Mouse (Mus musculus): Measurements from ENCODE around the gene St3gal3. TPM values are rescaled to one million over a fixed set of nuclear protein-coding genes. Genes with fewer than 3 reads are reported as not detected.
A peak's percentile ranks its signal among the peaks of the same experiment; 100 is the strongest.

The St3gal3 gene
- total RNA-seq (2014; rRNA removed) (27.9 and 38.3 TPM in 2 replicates), polyA plus RNA-seq (2012; rRNA removed) (44.9 and 47.5 TPM in 2 replicates)

DNA sequence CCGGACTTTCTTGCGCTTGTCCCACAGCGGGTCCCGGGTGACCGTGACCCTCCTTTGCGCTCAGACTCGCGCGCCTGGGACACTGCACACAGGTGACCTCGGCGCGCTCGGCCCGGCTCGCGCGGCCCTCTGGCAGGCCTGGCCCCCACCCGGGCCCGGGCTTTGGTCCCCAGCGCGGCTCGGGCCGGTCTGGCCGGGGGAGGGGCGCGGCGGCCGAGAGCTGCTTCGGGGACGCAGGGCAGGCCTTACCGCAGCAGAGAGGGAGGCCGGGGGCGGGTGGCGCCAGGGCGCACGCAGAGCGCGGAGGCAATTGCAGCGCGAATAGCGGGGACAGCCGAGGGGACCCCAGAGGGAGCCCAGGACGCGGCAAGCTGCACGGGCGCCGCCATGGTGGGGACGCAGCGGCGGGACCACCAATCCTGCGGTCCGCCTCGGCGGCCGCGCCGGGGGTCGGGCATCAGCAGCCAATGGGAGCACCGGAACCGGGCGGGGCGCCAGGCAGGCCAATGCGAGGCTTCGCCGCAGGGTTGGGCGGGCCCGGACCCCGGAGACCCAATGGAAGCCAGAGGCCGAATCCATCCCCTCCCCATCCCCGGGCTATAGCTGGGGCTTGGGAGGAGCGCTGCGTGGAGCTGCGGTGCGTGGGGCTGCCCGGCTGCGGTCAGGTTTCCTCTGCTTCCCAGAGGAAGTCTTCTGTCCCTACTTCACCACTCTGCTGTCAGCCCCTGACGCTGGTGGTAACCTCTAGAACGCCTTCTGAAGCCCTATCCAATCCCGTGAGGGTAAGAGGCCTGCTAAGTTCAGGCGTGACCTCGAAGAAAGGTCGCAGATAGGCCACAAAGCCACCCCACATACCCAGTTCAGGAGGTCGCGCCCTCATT is at the start of gene St3gal3:
St3gal3 (minus strand) TSS at position 430 of the 881 bp plus-strand sequence.
- peaks cover 36% of the 10 kb centered on the region for H3K4me1 ChIP-seq (ENCODE audit: control insufficient read depth, insufficient read depth, low read length)
- peak within 1 kb of the TSS; percentile 96 for H3K4me3 ChIP-seq (ENCODE audit: insufficient read depth, low read depth, low read length)
- TF ChIP-seq CTCF (IDR thresholded peaks at IDR 0.05; ENCODE audit: low read depth, low read length), result no peak
- peak; percentile 82 for TF ChIP-seq POLR2A (IDR thresholded peaks at IDR 0.05; ENCODE audit: extremely low read depth, insufficient read depth, low read length)
- DNase-seq (ENCODE audit: extremely low read depth, low read depth, low spot score), result peak; percentile 80
- H3K27ac ChIP-seq (replicated peaks; ENCODE audit: insufficient read depth, low read depth, low read length), result peak within 1 kb of the TSS; percentile 96
- H3K9ac ChIP-seq (ENCODE audit: low read depth, low read length), result peak within 1 kb of the TSS; percentile 99
- no peaks in the 10 kb centered on the region for H3K27me3 ChIP-seq (ENCODE audit: control insufficient read depth, insufficient read depth, low read length)
- H3K36me3 ChIP-seq (ENCODE audit: control insufficient read depth, insufficient read depth, low read length), result no peaks in the 10 kb centered on the region
- WGBS, result under 1% methylated on average over 82 of the region's 84 CpGs
- H3K79me2 ChIP-seq (ENCODE audit: control insufficient read depth, insufficient read depth, low read length), result peaks cover 18% of the 10 kb centered on the region

DNA sequence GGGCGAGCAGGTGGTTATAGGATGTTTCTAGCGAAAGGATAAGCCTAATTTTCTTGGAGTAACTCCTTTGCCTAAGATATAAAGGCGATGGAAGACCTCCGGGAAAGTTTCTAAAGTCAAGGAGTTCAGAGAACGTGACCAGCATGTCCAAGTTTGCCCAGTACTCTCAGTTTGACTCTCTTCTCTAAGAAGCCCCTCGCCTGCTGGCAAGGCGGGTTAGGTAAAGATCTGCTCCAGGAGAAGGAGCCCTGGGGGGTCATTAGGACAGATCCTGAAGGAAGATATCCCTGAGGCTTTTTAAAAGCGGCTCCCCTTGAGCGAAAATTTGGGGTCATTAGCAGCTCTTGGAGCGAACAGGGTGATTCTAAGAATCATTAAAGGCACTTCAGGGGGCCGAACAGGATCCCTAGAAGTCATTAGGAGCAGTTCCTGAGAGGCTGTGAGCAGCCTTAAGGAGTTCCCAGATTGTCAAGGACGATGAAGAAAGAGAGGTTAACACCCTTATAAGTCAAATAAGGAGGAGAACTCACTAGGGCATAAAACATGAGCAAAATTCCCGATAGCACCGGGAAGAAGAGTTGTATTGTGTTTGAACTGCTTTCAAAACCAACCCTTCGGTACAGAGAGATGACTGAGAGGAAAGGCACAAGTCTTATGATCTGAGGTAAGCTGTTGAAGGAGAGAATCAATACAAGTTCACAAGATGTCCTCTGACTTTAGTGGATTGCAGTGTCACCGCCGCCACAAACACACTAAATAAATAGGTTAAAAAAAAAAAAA is 45.8 kb upstream of the St3gal3 start:
- Histone ChIP-seq H3K27me3 (ENCODE audit: control insufficient read depth, insufficient read depth, low read length) (no peaks in the 10 kb centered on the region), H3K4me1 (ENCODE audit: control insufficient read depth, insufficient read depth, low read length) (peaks cover 4% of the 10 kb centered on the region; the same call in 1 of the 2 replicates), H3K36me3 (ENCODE audit: control insufficient read depth, insufficient read depth, low read length) (peaks cover 12% of the 10 kb centered on the region), H3K79me2 (ENCODE audit: control insufficient read depth, insufficient read depth, low read length) (peaks cover 9% of the 10 kb centered on the region; the same call in 1 of the 2 replicates), H3K27ac (replicated peaks; ENCODE audit: insufficient read depth, low read depth, low read length) (peak overlapping the region; percentile 85), H3K9ac (ENCODE audit: low read depth, low read length) (peak overlapping the region; percentile 45), H3K4me3 (ENCODE audit: insufficient read depth, low read depth, low read length) (peak overlapping the region; percentile 7)
- TF ChIP-seq CTCF (IDR thresholded peaks at IDR 0.05; ENCODE audit: low read depth, low read length) (no peak), POLR2A (IDR thresholded peaks at IDR 0.05; ENCODE audit: extremely low read depth, insufficient read depth, low read length) (no peak)
- peak; percentile 62 for DNase-seq (ENCODE audit: extremely low read depth, low read depth, low spot score)
- 3% methylated on average over 17 of the region's 17 CpGs for WGBS

DNA sequence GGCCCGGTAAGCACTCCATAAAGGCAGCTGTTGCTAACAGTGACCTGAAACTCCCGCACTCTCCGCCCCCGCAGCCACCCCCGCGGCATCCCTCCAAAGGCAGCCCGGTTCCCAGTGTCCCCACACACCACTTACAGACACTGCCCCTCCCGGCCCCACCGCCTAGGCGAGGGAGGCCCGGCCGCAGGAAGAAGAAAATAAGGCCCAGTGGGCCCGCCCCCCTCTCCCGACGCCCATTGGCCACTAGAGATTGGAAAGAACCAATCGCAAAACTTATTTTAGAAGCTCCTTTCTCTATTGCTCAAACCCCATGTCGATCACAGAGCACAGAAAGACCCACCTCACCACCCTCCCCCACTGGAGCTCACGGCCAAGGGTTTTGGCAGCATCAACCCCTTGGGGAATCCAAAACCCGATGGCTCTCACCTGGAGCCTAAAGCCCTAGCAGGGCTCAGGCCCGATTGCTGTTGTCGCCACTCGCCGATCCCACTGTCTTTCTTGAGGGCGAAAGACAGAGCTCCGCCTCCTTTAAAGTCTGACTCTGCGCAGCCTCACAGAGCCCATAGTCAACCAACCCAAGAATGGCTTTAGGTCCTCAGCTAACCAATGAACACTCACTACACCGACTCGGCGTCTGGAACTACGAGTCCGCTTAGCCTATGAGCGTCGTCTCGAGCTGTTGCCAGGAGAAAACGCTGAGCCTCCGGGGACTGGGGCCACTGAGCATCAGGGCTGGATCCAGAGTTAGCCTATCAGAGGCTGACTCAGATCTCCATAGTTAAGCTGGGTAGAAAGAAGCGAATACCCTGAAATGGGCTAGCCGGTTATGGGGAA is 45.0 kb upstream of the St3gal3 start, which contains the start of gene Kdm4a:
Kdm4a (minus strand) TSS at position 577 of the 834 bp plus-strand sequence.
- peaks cover 4% of the 10 kb centered on the region; the same call in 1 of the 2 replicates for H3K4me1 ChIP-seq (ENCODE audit: control insufficient read depth, insufficient read depth, low read length)
- peak; percentile 99 for DNase-seq (ENCODE audit: extremely low read depth, low read depth, low spot score)
- H3K4me3 ChIP-seq (ENCODE audit: insufficient read depth, low read depth, low read length), result peak within 1 kb of the TSS; percentile 77
- peak within 1 kb of the TSS; percentile 92 for H3K9ac ChIP-seq (ENCODE audit: low read depth, low read length)
- peak within 1 kb of the TSS; percentile 94 for H3K27ac ChIP-seq (replicated peaks; ENCODE audit: insufficient read depth, low read depth, low read length)
- peaks cover 19% of the 10 kb centered on the region for H3K36me3 ChIP-seq (ENCODE audit: control insufficient read depth, insufficient read depth, low read length)
- H3K79me2 ChIP-seq (ENCODE audit: control insufficient read depth, insufficient read depth, low read length), result peaks cover 9% of the 10 kb centered on the region; the same call in 1 of the 2 replicates
- WGBS, result under 1% methylated on average over 38 of the region's 38 CpGs
- TF ChIP-seq POLR2A (IDR thresholded peaks at IDR 0.05; ENCODE audit: extremely low read depth, insufficient read depth, low read length), result peak; percentile 80
- no peak for TF ChIP-seq CTCF (IDR thresholded peaks at IDR 0.05; ENCODE audit: low read depth, low read length)
- H3K27me3 ChIP-seq (ENCODE audit: control insufficient read depth, insufficient read depth, low read length), result no peaks in the 10 kb centered on the region

DNA sequence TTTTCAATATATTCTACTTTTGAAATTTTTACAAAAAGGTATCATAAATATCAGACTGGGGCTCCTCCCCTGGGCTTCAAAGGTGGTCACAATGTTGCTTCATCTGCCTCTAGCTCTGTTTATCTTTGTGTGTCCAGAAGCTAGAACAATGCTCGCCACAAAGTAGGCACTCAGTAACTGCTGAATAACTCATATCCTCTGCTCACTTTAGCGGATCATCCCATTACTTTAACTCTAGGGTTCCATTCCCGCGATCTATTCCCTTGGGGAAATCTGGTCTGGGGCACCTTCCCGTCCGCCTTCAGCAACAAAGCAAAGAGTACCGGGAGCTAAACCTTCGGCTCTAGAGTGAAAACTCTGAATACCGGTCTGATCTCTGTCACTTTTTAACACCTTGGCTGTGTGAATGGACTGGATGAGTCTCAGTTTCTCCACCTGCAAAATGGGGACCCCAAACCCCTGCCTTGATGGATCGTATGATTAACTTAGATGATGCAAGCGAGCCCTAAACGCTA is 44.3 kb upstream of the St3gal3 start:
- Histone ChIP-seq H3K4me3 (ENCODE audit: insufficient read depth, low read depth, low read length) (peak overlapping the region; percentile 77), H3K9ac (ENCODE audit: low read depth, low read length) (peak overlapping the region; percentile 92), H3K27ac (replicated peaks; ENCODE audit: insufficient read depth, low read depth, low read length) (peak overlapping the region; percentile 61), H3K27me3 (ENCODE audit: control insufficient read depth, insufficient read depth, low read length) (no peaks in the 10 kb centered on the region), H3K36me3 (ENCODE audit: control insufficient read depth, insufficient read depth, low read length) (peaks cover 24% of the 10 kb centered on the region), H3K79me2 (ENCODE audit: control insufficient read depth, insufficient read depth, low read length) (peaks cover 9% of the 10 kb centered on the region; the same call in 1 of the 2 replicates), H3K4me1 (ENCODE audit: control insufficient read depth, insufficient read depth, low read length) (peaks cover 4% of the 10 kb centered on the region; the same call in 1 of the 2 replicates)
- peak; percentile 22 for DNase-seq (ENCODE audit: extremely low read depth, low read depth, low spot score)
- under 1% methylated on average over 12 of the region's 12 CpGs for WGBS
- TF ChIP-seq CTCF (IDR thresholded peaks at IDR 0.05; ENCODE audit: low read depth, low read length), result no peak
- no peak for TF ChIP-seq POLR2A (IDR thresholded peaks at IDR 0.05; ENCODE audit: extremely low read depth, insufficient read depth, low read length)

DNA sequence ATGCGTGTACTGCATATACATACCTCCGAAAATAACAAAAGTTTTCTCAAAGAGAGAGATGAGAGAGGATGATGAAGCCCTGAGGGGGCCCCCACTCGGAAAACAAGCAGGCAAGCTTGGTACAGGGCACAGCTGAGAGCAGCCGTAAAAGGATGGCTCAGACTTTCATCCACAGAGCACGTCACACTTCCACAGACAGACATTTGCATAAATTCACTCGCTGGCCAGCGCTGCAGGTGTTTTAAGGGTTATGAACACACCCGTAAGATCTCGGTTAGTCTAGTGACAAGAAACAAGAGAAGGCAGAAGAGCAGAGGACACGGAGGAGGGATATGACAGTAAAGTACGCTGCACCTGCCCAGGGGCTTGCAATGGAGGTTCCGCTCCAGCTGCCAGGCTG is 37.7 kb upstream of the St3gal3 start:
- no peak overlapping the region for H3K27ac ChIP-seq (replicated peaks; ENCODE audit: insufficient read depth, low read depth, low read length)
- H3K4me3 ChIP-seq (ENCODE audit: insufficient read depth, low read depth, low read length), result no peak overlapping the region
- no peaks in the 10 kb centered on the region; the same call in none of the 2 replicates for H3K79me2 ChIP-seq (ENCODE audit: control insufficient read depth, insufficient read depth, low read length)
- H3K27me3 ChIP-seq (ENCODE audit: control insufficient read depth, insufficient read depth, low read length), result no peaks in the 10 kb centered on the region
- no peaks in the 10 kb centered on the region for H3K4me1 ChIP-seq (ENCODE audit: control insufficient read depth, insufficient read depth, low read length)
- H3K36me3 ChIP-seq (ENCODE audit: control insufficient read depth, insufficient read depth, low read length), result peaks cover 56% of the 10 kb centered on the region
- no peak for DNase-seq (ENCODE audit: extremely low read depth, low read depth, low spot score)
- 96% methylated on average over 12 of the region's 12 CpGs for WGBS
- no peak for TF ChIP-seq CTCF (IDR thresholded peaks at IDR 0.05; ENCODE audit: low read depth, low read length)
- TF ChIP-seq POLR2A (IDR thresholded peaks at IDR 0.05; ENCODE audit: extremely low read depth, insufficient read depth, low read length), result no peak
- no peak overlapping the region for H3K9ac ChIP-seq (ENCODE audit: low read depth, low read length)

All from liver, adult 2 months (tissue).